Mouse (Mus musculus): ENCODE data around the gene Slk.

The Slk gene

GRCm38 (mm10) chr19:47652255-47652654 is 72.8 kb downstream of the Slk start:
- no peak for DNase-seq (ENCODE audit: low spot score)

- no peak for DNase-seq (ENCODE audit: low spot score)
Measured at GRCm38 (mm10) chr19:47653173-47653572, 73.7 kb downstream of the Slk start.

GRCm38 (mm10) chr19:47654896-47655295 is 75.4 kb downstream of the Slk start:
- DNase-seq (ENCODE audit: low spot score), result no peak

GRCm38 (mm10) chr19:47658914-47659535 is 79.5 kb downstream of the Slk start:
- DNase-seq (ENCODE audit: low spot score), result peak; percentile 40

- no peak for DNase-seq (ENCODE audit: low spot score)
Measured at GRCm38 (mm10) chr19:47659765-47660408, 80.4 kb downstream of the Slk start.

GRCm38 (mm10) chr19:47667601-47668000 is 88.1 kb downstream of the Slk start:
- no peak for DNase-seq (ENCODE audit: low spot score)

GRCm38 (mm10) chr19:47668399-47668798 is 88.9 kb downstream of the Slk start:
- no peak for DNase-seq (ENCODE audit: low spot score)

GRCm38 (mm10) chr19:47674419-47674818 is 94.9 kb downstream of the Slk start:
- no peak for DNase-seq (ENCODE audit: low spot score)

- peak; percentile 42 for DNase-seq (ENCODE audit: low spot score)
Measured at GRCm38 (mm10) chr19:47678675-47679074, 99.2 kb downstream of the Slk start.

- DNase-seq (ENCODE audit: low spot score), result no peak
Measured at GRCm38 (mm10) chr19:47689592-47689991, 110.1 kb downstream of the Slk start.

- no peak for DNase-seq (ENCODE audit: low spot score)
Measured at GRCm38 (mm10) chr19:47691994-47692393, 112.5 kb downstream of the Slk start, which contains the start of gene Col17a1. Gene Col17a1, minus strand, starts transcription at chr19:47692094.

All from left cerebral cortex, adult 11 months (tissue).